Mouse (Mus musculus) midbrain, embryonic 14.5 days (tissue): ENCODE measurements around the gene Fgfr2. TPM values are rescaled to one million over a fixed set of nuclear protein-coding genes. Genes with fewer than 3 reads are reported as not detected.

Experiments
- ATAC-seq: fragments of 200-750 bp; cut with Nextera tagmentation; 2 replicates; pipeline ENCODE4 v1.8.0; 2017; ENCODE audit warnings: moderate number of reproducible peaks, moderate library complexity; ENCODE audit not compliant: low FRiP score, low TSS enrichment
- DNase-seq: peaks from one replicate; pipeline ENCODE4 v3.0.0-alpha.2; 2015
- H3K27ac ChIP-seq: fragments of 300-500 bp; sonication (generic); replicated peaks from 2 replicates; pipeline ENCODE4 v1.5.1; 2014; ENCODE audit warnings: mild to moderate bottlenecking, low read depth, low read length, moderate library complexity
- H3K27me3 ChIP-seq: fragments of 300-500 bp; sonication (generic); 2 replicates; pipeline ENCODE4 v1.6.1; 2014; ENCODE audit warnings: low read length, control low read depth, mixed read lengths; ENCODE audit not compliant: control insufficient read depth, insufficient read depth
- H3K36me3 ChIP-seq: fragments of 300-500 bp; sonication (generic); 2 replicates; pipeline ENCODE4 v1.6.1; 2014; ENCODE audit warnings: low read length, control low read depth; ENCODE audit not compliant: control insufficient read depth, insufficient read depth
- H3K4me1 ChIP-seq: fragments of 300-500 bp; sonication (generic); 2 replicates; pipeline ENCODE4 v1.6.1; 2014; ENCODE audit warnings: mild to moderate bottlenecking, antibody characterized with exemption, low read length, control low read depth; ENCODE audit not compliant: control insufficient read depth, insufficient read depth
- H3K4me2 ChIP-seq: fragments of 300-500 bp; sonication (generic); 2 replicates; pipeline ENCODE4 v1.6.1; 2014; ENCODE audit warnings: mild to moderate bottlenecking, low read length, moderate library complexity
- H3K4me3 ChIP-seq: fragments of 300-500 bp; sonication (generic); replicated peaks from 2 replicates; pipeline ENCODE4 v1.5.1; 2014; ENCODE audit warnings: low read depth, low read length
- H3K9ac ChIP-seq: fragments of 300-500 bp; sonication (generic); replicated peaks from 2 replicates; pipeline ENCODE4 v1.6.1; 2014; ENCODE audit warnings: mild to moderate bottlenecking, low read length, moderate library complexity
- H3K9me3 ChIP-seq: fragments of 300-500 bp; sonication (generic); 2 replicates; pipeline ENCODE4 v1.6.1; 2016; ENCODE audit warnings: low read length, control low read depth, mixed read lengths; ENCODE audit not compliant: control insufficient read depth
- WGBS: fragments of 180-500 bp; shearing (Covaris S2); extraction: QIAGEN DNeasy Blood & Tissue Kit; methylation state at CpG from one replicate; pipeline ENCODE4 v1.1.7; 2014; 5-methylcytosine and 5-hydroxymethylcytosine counted together
- polyA plus RNA-seq: library from polyadenylated mRNA; unstranded; fragments of >200 nt; fragmentation: Nextera tagmentation; extraction: Ambion mirVana; gene quantifications from 2 replicates; pipeline ENCODE4 v1.2.1, GENCODE M21; 2014

Gene Fgfr2
- polyA plus RNA-seq, 1 experiment from 2014 or later: 28.1 TPM

GRCm38 (mm10) chr7:132287340-132287664, 835.8 kb downstream of the Fgfr2 start:
- no peaks in the 10 kb centered on the region for H3K27me3 ChIP-seq
- no peaks in the 10 kb centered on the region for H3K9me3 ChIP-seq
- WGBS: 64% methylated on average over 3 of the region's 3 CpGs
- H3K4me2 ChIP-seq: no peak overlapping the region
- H3K4me1 ChIP-seq: peaks cover 46% of the 10 kb centered on the region
- ATAC-seq: no peak
- H3K4me3 ChIP-seq: no peak overlapping the region
- no peaks in the 10 kb centered on the region for H3K36me3 ChIP-seq
- no peak for DNase-seq
- H3K9ac ChIP-seq: no peak overlapping the region
- H3K27ac ChIP-seq: no peak overlapping the region

GRCm38 (mm10) chr7:132286630-132287339, 836.4 kb downstream of the Fgfr2 start:
- Histone ChIP-seq H3K27me3 (no peaks in the 10 kb centered on the region), H3K9ac (no peak overlapping the region), H3K4me3 (no peak overlapping the region), H3K27ac (no peak overlapping the region), H3K4me1 (peaks cover 46% of the 10 kb centered on the region), H3K4me2 (no peak overlapping the region), H3K36me3 (no peaks in the 10 kb centered on the region), H3K9me3 (no peaks in the 10 kb centered on the region)
- no peak for ATAC-seq
- no peak for DNase-seq
- WGBS: 45% methylated on average over 14 of the region's 14 CpGs

- ATAC-seq: no peak
These were observed 838.4 kb downstream of the Fgfr2 start for GRCm38 (mm10) chr7:132284795-132285194.

GRCm38 (mm10) chr7:132284048-132284737, 839.0 kb downstream of the Fgfr2 start:
- no peak overlapping the region for H3K4me2 ChIP-seq
- no peak overlapping the region for H3K4me3 ChIP-seq
- no peaks in the 10 kb centered on the region for H3K27me3 ChIP-seq
- peak overlapping the region; percentile 71 for H3K27ac ChIP-seq
- 0 out of 2 replicates have a peak overlapping the region, but pooled peaks have one; percentile 16 for H3K9ac ChIP-seq
- WGBS: 24% methylated on average over 7 of the region's 7 CpGs
- peak; percentile 68; the same call in 1 of the 2 replicates for ATAC-seq
- peak; percentile 60 for DNase-seq
- no peaks in the 10 kb centered on the region for H3K9me3 ChIP-seq
- H3K36me3 ChIP-seq: no peaks in the 10 kb centered on the region
- H3K4me1 ChIP-seq: peaks cover 46% of the 10 kb centered on the region

More at GRCm38 (mm10) chr7:132284795-132285194, 838.4 kb downstream of the Fgfr2 start:
- DNase-seq: peak; percentile 40
- 3% methylated on average over 1 of the region's 1 CpGs for WGBS
- H3K4me2 ChIP-seq: no peak overlapping the region
- H3K4me3 ChIP-seq: no peak overlapping the region
- no peaks in the 10 kb centered on the region for H3K27me3 ChIP-seq
- peak overlapping the region; percentile 71 for H3K27ac ChIP-seq
- no peaks in the 10 kb centered on the region for H3K36me3 ChIP-seq
- H3K4me1 ChIP-seq: peaks cover 46% of the 10 kb centered on the region
- no peak overlapping the region for H3K9ac ChIP-seq
- no peaks in the 10 kb centered on the region for H3K9me3 ChIP-seq

- peaks cover 37% of the 10 kb centered on the region for H3K4me1 ChIP-seq
- H3K27me3 ChIP-seq: no peaks in the 10 kb centered on the region
- no peak for ATAC-seq
- H3K9ac ChIP-seq: no peak overlapping the region
- 86% methylated on average over 2 of the region's 2 CpGs for WGBS
- no peak for DNase-seq
- H3K27ac ChIP-seq: no peak overlapping the region
- H3K4me3 ChIP-seq: no peak overlapping the region
- H3K4me2 ChIP-seq: no peak overlapping the region
- no peaks in the 10 kb centered on the region for H3K36me3 ChIP-seq
- no peaks in the 10 kb centered on the region for H3K9me3 ChIP-seq
These were observed 840.6 kb downstream of the Fgfr2 start for GRCm38 (mm10) chr7:132282576-132282975.

- no peak for ATAC-seq
- no peaks in the 10 kb centered on the region for H3K27me3 ChIP-seq
- 86% methylated on average over 3 of the region's 3 CpGs for WGBS
- H3K36me3 ChIP-seq: no peaks in the 10 kb centered on the region
- no peak overlapping the region for H3K9ac ChIP-seq
- no peak overlapping the region for H3K4me2 ChIP-seq
- no peak overlapping the region for H3K4me3 ChIP-seq
- no peaks in the 10 kb centered on the region for H3K9me3 ChIP-seq
- H3K27ac ChIP-seq: no peak overlapping the region
- no peak for DNase-seq
- H3K4me1 ChIP-seq: peaks cover 36% of the 10 kb centered on the region
These were observed 841.0 kb downstream of the Fgfr2 start for GRCm38 (mm10) chr7:132282161-132282560.

GRCm38 (mm10) chr7:132281753-132282152, 841.4 kb downstream of the Fgfr2 start:
- ATAC-seq (no peak), DNase-seq (no peak)
- no peak overlapping the region for H3K9ac ChIP-seq
- H3K4me3 ChIP-seq: no peak overlapping the region
- H3K36me3 ChIP-seq: no peaks in the 10 kb centered on the region
- H3K4me1 ChIP-seq: peaks cover 36% of the 10 kb centered on the region
- no peak overlapping the region for H3K4me2 ChIP-seq
- WGBS: 59% methylated on average over 4 of the region's 4 CpGs
- H3K9me3 ChIP-seq: no peaks in the 10 kb centered on the region
- no peak overlapping the region for H3K27ac ChIP-seq
- H3K27me3 ChIP-seq: no peaks in the 10 kb centered on the region

GRCm38 (mm10) chr7:132278658-132279057, 844.5 kb downstream of the Fgfr2 start:
- H3K27ac ChIP-seq: no peak overlapping the region
- no peak for ATAC-seq
- 96% methylated on average over 3 of the region's 3 CpGs for WGBS
- no peaks in the 10 kb centered on the region for H3K36me3 ChIP-seq
- H3K4me2 ChIP-seq: no peak overlapping the region
- H3K4me1 ChIP-seq: 0 out of 2 replicates have a peak, but pooled peaks cover 18% of the 10 kb centered on the region
- no peak for DNase-seq
- H3K9ac ChIP-seq: no peak overlapping the region
- H3K27me3 ChIP-seq: no peaks in the 10 kb centered on the region
- no peak overlapping the region for H3K4me3 ChIP-seq
- no peaks in the 10 kb centered on the region for H3K9me3 ChIP-seq

- Histone ChIP-seq H3K4me1 (0 out of 2 replicates have a peak, but pooled peaks cover 13% of the 10 kb centered on the region), H3K9ac (no peak overlapping the region), H3K27ac (peak overlapping the region; percentile 26; the same call in 1 of the 2 replicates), H3K4me2 (no peak overlapping the region), H3K36me3 (no peaks in the 10 kb centered on the region), H3K9me3 (no peaks in the 10 kb centered on the region), H3K27me3 (no peaks in the 10 kb centered on the region), H3K4me3 (no peak overlapping the region)
- WGBS: 84% methylated on average over 5 of the region's 5 CpGs
- no peak for ATAC-seq
- no peak for DNase-seq
These were observed 846.9 kb downstream of the Fgfr2 start for GRCm38 (mm10) chr7:132276287-132276686.
